Mouse (Mus musculus) kidney, embryonic 15.5 days (tissue): Measurements from ENCODE around the gene Etv6. TPM values are rescaled to one million over a fixed set of nuclear protein-coding genes. Genes with fewer than 3 reads are reported as not detected.

ENCODE experiments used
- ATAC-seq: fragments of 200-750 bp; cut with Nextera tagmentation; replicated peaks from 2 replicates; pipeline ENCODE4 v1.8.0; 2017; ENCODE audit warnings: moderate TSS enrichment; ENCODE audit not compliant: low FRiP score
- H3K27ac ChIP-seq: fragments of 300-500 bp; sonication (generic); 2 replicates; pipeline ENCODE4 v1.5.1; 2015; ENCODE audit warnings: mild to moderate bottlenecking, inconsistent platforms
- H3K27me3 ChIP-seq: fragments of 300-500 bp; sonication (generic); 2 replicates; pipeline ENCODE4 v1.6.1; 2015; ENCODE audit warnings: inconsistent platforms
- H3K36me3 ChIP-seq: fragments of 300-500 bp; sonication (generic); 2 replicates; pipeline ENCODE4 v1.6.1; 2015; ENCODE audit warnings: inconsistent platforms
- H3K4me1 ChIP-seq: fragments of 300-500 bp; sonication (generic); 2 replicates; pipeline ENCODE4 v1.6.1; 2015; ENCODE audit warnings: inconsistent platforms
- H3K4me2 ChIP-seq: fragments of 300-500 bp; sonication (generic); 2 replicates; pipeline ENCODE4 v1.6.1; 2015; ENCODE audit warnings: moderate library complexity, mild to moderate bottlenecking, inconsistent platforms
- H3K4me3 ChIP-seq: fragments of 300-500 bp; sonication (generic); replicated peaks from 2 replicates; pipeline ENCODE4 v1.5.1; 2015; ENCODE audit warnings: mild to moderate bottlenecking, inconsistent platforms
- H3K9ac ChIP-seq: fragments of 300-500 bp; sonication (generic); 2 replicates; pipeline ENCODE4 v1.6.1; 2015; ENCODE audit warnings: mild to moderate bottlenecking, inconsistent platforms
- H3K9me3 ChIP-seq: fragments of 300-500 bp; sonication (generic); replicated peaks from 2 replicates; pipeline ENCODE4 v1.6.1; 2016; ENCODE audit warnings: inconsistent platforms
- WGBS: fragments of 180-500 bp; shearing (Covaris S2); methylation state at CpG from one replicate; pipeline ENCODE4 v1.1.7; 2015; ENCODE audit warnings: mixed read lengths; 5-methylcytosine and 5-hydroxymethylcytosine counted together
- polyA plus RNA-seq: library from polyadenylated mRNA; unstranded; fragments of >200 nt; fragmentation: Nextera tagmentation; extraction: Ambion mirVana; gene quantifications from 2 replicates; pipeline ENCODE4 v1.2.1, GENCODE M21; 2015

Gene Etv6
- polyA plus RNA-seq, 1 experiment from 2014 or later = 13.0 TPM

GRCm38 (mm10) chr6:134317371-134317770, 281.9 kb downstream of the Etv6 start:
- Histone ChIP-seq H3K4me1 (no peaks in the 10 kb centered on the region), H3K4me2 (no peak overlapping the region), H3K36me3 (no peaks in the 10 kb centered on the region), H3K9me3 (no peaks in the 10 kb centered on the region), H3K4me3 (no peak overlapping the region), H3K27me3 (no peaks in the 10 kb centered on the region), H3K9ac (no peak overlapping the region), H3K27ac (no peak overlapping the region)
- 93% methylated on average over 13 of the region's 13 CpGs for WGBS
- ATAC-seq = no peak

Other genes with a start within 250 kb of the Etv6 start
- gene Kap, start 181.9 kb upstream of the Etv6 start, polyA plus RNA-seq = 0.53 and 0.58 TPM in 2 replicates